Comparison of ENCODE assay signal across 23 mouse cellular contexts in the genomic region with DNA sequence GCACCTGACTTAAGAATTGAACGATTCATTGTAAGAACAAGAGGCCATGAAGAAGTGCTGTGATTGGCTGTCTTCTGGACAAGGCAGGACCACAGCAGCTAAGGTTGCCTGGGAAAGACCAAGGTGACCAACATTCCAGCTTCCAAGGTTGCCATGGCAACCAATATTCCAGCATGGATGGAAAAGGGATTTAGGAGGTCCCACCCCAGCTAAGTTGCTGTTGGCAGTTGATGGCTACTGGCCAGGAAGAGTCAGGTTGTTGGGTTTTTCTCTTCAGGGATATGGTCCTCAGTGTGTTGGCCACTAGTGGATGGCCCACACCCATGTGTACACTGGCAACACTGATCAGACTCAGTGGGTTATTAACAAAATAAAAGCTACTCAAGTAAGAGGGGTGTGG.
"Had no signal": no experiment of that assay in that cellular context is flagged by ENCODE, and none has a peak within 500 bp of the region (broad histone marks: within the 10 kb centered on the region; RNA-seq: fewer than 3 reads in every experiment).

No protein-coding gene starts in this region.

- H3K4me2 ChIP-seq: heart, embryonic 11.5 days; hindbrain, embryonic 12.5 days; hindbrain, embryonic 14.5 days; intestine, embryonic 15.5 days; limb, embryonic 12.5 days had no signal

- H3K4me1 ChIP-seq: intestine, embryonic 15.5 days; limb, embryonic 12.5 days had no signal

- DNase-seq: gastrocnemius, adult 2 months; gastrocnemius, postnatal 10 days; gastrocnemius, postnatal 25 days; heart, adult 2 months; heart, postnatal 10 days; heart, postnatal 4 days; kidney, adult 18-20 months; kidney, adult 8-10 months; kidney, postnatal 10 days; kidney, postnatal 4 days; liver had no signal

- H3K36me3 ChIP-seq: intestine, embryonic 15.5 days; limb, embryonic 10.5 days; limb, embryonic 12.5 days had no signal

- ATAC-seq: hindbrain, embryonic 16.5 days; inflammation-experienced regulatory T-cells, adult 6 months; intestine, embryonic 15.5 days; intestine, postnatal 0 days had no signal

- H3K27me3 ChIP-seq: hindbrain, embryonic 12.5 days; intestine, embryonic 15.5 days; limb, embryonic 12.5 days had no signal

- H3K4me3 ChIP-seq: gastrocnemius, adult 2 months; heart, adult 2 months; hindbrain, embryonic 10.5 days; hindbrain, embryonic 12.5 days; intestine, embryonic 15.5 days; layer of hippocampus, adult 2 months; left cerebral cortex, adult 2 months; limb, embryonic 10.5 days; limb, embryonic 12.5 days had no signal

- H3K9ac ChIP-seq: hindbrain, embryonic 12.5 days; hindbrain, embryonic 14.5 days; intestine, embryonic 15.5 days; limb, embryonic 12.5 days had no signal

- H3K27ac ChIP-seq: gastrocnemius, adult 2 months; heart, adult 2 months; hindbrain, embryonic 10.5 days; hindbrain, embryonic 12.5 days; hindbrain, embryonic 14.5 days; intestine, embryonic 15.5 days; layer of hippocampus, adult 2 months; left cerebral cortex, adult 2 months; limb, embryonic 10.5 days; limb, embryonic 12.5 days had no signal

- H3K9me3 ChIP-seq: hindbrain, embryonic 10.5 days; hindbrain, embryonic 12.5 days; intestine, embryonic 15.5 days; limb, embryonic 10.5 days had no signal
